Mouse (Mus musculus): ENCODE results near the gene Trim10.
"Not testable (repeated sequence)": the region's sequence is repeated elsewhere in the genome, so short reads cannot be mapped to it uniquely, and the experiment has no call there.

Gene Trim10

DNA sequence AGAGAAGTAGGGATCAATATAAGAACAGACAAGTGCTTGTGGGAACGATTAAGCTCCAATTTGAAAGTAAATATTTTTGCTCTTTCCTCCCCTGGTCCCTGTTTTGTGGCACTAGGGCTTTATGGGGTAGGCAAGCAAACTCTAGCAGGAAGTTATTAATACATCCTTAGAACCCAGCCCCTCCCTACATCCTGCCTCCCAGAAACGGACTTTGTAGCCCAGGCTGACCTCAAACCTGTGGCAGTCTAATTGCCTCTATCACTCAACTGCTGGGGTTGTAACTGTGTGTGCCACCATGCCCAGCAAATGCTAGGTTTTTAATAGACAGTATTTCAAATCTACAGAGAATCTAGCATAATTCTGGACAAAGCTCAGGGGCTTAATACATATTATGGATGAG, 7.7 kb upstream of the Trim10 start:
- DNase-seq = no peak

DNA sequence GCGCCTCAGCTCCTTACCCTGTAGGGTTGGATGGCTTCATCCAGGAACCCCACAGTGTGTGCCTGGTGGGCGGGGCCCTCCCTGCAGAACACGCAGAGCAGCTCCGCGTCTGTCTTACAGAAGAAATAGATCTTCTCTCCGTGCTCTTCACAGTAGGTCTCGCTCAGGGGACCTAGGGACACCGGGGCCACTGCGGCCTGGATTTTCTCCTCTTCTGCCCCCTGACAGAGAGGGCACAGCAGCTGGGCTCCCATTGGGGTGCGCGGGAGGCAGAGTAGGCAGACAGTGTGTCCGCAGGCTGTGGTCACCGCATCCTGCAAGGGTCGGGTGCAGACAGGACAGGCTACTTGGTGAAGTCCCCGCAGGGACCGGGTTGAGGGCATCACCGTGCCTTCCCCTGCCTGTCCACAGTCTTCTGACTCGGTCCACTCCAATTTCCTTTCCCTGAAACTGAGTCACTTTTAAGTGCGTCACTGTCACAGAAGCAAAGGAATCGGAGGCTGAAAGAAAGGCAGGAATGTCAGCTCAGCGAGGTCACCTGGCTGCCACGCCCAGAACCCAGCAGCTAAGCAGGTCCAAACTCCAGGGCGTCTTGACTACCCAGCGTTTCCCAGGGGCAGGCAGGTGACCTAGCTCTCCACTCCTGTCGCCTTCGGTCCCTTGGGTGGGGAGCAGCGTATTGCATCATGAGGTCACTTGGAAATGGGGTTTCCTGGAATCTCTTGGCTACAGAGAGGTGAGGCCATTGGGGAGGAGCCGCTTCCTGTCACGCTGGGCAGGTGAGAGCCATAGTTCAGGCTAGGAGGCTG, 2.5 kb upstream of the Trim10 start, which contains the start of gene Trim15:
Gene Trim15 (minus strand): TSS at position 492 of the 809 bp plus-strand sequence.
- DNase-seq = peak; percentile 25

DNA sequence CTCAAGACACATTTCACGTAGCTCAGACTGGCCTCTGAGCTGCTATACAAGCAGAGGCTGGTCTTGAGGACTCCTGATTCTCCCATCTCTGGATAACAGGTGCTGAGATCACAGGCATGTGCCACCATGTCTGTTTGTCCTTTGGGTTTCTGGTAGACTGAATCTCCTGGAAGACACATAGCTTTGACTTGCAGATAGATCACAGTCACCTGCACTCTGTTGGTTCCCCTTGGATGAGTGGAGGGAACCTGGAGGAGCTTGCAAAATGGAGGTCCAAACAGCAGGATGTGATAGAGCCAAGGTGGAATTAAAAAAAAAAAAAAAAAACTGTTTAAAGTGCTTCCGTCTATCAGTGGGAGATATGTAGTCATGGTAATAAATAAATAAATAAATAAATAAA, 538 bp upstream of the Trim10 start:
- DNase-seq = no peak

DNA sequence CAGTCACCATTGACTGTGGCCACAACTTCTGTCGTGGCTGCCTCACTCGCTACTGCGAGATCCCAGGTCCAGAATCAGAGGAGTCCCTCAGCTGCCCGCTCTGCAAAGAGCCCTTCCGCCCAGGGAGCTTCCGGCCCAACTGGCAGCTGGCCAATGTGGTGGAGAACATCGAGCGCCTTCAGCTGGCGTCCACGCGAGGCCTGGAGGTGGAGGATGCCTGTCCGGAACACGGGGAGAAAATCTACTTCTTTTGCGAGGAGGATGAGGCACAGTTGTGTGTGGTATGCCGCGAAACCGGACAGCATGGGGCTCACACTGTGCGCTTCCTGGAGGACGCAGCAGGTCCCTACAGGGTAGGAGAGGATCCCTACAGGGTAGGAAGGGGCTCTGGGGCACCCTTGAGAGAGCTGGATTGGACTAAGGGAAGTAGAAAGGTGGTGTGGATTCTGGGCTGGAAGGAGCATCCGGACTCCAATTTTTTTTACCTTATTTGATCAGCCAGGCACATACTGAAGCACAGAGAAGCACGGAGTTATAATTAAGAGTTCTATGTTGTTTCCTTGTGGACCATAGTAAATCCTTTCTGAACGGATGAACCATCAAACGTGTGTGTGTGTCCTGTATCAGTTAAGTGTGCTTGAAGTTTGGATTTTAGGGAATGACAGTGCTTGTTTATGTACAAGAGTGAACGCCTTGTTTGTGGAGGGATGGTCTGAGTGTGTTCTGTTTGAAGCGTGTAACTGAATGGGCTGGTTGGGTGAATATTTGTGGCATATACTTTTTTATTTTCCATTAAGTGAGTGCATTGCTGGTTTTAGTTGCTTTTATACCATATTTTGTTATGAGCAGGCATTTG, 809 bp downstream of the Trim10 start:
- peak; percentile 31 for DNase-seq

DNA sequence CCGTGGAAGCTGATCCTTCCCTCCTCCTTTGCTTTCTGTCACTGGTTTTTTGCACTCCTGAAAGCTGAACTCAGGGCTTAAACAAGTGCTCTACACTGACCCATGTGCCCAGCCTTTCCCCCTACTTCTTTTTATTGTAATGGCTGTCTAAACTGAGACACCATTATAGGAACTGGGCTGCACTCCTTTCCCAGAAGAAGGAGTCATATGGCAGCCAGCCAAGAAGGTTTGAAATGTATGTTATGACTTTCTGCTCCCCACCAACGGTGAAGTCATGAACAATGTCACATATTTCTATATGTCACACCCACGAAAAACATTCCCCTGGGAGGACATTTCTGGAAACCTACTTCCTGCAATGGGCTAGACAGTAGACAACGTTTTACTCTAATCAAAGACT, 5.3 kb downstream of the Trim10 start:
- no peak for DNase-seq

DNA sequence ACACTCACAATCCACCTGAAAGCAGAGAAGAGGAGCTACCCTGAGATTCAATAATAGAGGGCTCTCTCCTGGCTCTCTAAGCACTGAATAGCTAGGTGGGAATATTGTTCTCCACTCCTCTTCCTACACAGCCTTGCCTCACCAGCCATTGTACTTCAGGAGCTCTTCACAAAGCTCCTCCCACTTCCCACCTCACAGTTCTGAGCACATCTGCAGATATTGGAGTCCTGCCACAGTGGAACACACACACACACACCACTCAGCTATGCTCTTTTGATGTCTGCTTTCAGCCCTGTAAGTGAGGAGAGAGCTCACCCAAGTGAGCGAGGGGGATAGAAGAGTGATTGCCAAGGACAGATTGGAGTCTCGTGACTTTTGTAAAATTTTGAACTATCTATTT, 14.0 kb downstream of the Trim10 start:
- DNase-seq = no peak

DNA sequence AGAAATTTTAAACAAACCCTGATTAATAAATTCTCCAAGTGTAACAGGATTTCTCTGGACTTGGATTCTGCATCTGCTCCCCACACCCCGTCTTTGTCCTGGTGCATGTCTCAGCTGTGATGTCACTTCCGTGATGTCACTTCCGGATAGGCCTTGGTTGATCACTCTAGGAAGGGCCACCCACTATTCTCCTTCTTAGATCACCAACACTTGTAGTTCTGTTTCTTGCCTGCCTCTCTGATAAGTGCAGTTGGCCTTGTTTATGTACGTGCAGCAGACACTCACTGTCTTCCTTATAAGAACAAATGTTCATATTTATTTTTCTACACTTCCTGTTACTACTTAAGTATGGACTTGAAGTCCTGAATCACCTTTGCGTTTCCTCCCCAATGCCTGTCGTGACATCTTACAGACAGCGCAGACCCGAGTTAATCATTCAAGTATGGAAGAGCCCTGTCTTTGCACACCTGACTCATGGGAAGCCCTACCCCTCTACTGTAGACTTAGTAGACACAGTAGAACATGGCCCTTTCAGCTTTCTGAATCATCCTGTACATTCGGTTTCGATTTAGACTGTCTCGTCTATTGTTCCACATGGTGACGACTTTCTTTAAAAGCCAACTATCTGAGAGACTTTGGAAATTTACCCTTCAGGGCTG, 15.9 kb downstream of the Trim10 start:
- no peak for DNase-seq

DNA sequence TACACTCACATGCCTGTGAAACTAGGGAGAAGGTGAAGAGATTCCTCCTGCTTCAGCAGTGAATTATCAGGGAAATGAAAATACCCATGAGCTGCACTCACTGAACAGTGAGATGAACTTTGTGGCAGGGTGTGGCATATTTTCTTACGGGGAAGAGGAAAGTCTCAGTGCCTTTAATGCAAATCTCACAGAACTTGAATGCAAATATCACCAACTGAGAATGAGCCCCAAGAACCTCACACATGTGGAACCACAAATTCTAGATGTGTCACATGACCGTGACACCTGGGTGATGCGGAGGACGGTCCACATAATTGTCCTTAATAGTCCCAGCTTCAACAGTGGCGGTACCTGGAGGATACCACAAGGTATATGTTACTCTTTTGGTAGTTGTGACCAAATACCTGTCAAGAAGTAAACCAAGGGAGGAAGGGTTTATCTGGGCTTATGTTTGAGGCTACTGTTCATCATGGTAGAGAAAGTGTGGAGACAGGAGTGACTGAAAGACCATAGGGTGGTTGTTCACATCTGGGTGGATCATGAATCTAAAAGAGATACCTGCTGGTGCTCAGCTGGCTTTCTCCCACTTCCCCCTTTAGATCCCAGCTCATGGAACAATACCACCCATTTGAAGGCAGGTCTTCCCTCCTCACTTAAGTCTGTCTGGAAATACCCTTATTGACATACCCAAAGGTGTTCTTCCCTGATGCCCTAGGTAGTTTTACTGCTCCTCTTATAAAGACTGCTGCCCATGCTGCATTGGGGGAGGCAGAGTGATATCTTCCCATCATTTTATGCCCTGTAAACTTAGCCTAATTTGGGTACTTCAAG, 20.9 kb downstream of the Trim10 start, which contains the start of gene Trim40:
Gene Trim40 (minus strand): TSS at position 51 of the 831 bp plus-strand sequence.
- DNase-seq = no peak

DNA sequence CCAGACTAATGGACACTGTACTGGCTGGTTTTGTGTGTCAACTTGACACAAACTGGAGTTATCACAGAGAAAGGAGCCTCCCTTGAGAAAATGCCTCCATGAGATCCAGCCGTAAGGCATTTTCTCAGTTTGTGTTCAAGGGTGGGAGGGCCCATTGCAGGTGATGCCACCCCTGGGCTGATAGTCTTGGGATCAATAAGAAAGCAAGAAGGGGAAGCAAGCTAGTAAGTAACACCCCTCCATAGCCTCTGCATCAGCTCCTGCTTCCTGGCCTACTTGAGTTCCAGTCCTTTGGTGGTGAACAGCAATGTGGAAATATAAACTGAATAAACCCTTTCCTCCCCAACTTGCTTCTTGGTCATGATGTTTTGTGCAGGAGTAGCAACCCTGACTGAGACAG, 22.1 kb downstream of the Trim10 start:
- not testable (repeated sequence) for DNase-seq

DNA sequence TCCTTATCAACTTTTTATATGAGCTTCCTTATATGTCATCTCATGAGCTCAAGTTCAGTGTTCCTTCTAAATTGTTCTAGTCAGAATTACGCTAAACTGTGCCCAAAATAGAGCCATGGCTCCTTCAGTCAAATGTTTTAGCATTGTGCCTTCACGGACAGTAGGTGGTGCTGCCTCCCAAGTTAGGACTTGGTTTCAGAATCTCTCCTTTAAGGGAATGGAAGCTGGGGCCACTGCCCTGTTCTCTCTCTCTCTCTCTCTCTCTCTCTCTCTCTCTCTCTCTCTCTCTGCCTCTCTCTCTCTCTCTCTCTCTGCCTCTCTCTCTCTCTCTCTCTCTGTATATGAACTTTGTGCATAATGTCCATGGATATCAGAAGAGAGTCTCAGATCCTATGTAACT, 23.0 kb downstream of the Trim10 start:
- peak; percentile 34 for DNase-seq

DNA sequence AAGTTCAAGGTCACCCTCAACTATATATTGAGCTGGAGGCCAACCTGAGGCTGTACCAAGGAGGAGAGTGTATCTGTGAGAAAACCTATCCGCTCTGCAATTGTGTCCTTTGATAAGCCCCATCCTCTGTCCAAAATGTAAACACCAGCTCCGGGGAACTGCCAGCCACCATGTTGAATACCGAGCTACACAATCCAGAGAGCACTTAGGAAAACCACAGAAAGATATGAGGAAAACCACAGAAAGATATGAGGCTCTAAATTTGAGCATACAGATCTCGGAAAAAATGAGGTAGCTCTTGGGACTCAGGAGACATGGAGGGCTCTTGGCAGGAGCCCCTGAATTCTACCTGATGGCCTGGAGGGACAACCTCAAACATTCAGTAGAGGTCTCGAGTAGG, 24.0 kb downstream of the Trim10 start:
- DNase-seq = no peak

DNA sequence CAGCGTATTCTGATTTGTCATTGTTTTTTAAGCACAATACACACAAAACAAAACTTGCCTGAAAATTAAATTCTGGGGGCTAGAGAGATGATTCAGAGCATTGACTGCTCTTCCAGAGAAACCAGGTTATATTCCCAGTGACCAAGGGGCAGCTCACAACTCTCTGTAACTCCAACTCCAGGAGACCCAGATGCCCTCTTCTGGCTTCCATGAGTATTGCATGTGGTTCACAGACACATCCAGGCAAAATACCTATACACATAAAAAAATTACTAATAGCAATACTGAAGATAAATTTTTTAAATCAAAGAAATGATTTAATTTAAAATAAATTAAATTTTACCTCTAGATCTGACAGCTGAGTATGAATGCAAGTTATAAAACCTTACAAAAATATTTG, 27.2 kb downstream of the Trim10 start:
- peak; percentile 54 for DNase-seq

DNA sequence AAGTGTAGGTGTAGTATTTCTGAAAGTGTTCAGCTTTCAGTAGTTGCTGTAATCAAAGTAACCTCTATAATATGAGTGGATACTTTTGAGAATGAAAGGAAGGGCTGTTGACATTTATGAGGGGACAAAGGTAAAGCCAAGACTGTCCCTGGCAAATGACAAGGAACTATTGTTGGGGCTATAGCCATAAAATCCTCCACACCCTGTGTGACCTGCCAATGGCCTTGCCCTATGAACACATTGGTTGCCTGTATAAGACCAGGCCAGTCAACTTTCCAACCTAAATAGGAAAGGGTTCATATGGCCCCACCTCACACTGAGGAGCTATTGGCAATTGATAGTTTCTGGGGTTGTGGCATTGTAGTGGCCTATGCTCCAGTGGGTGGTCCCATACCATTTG, 27.7 kb downstream of the Trim10 start:
- DNase-seq = no peak

DNA sequence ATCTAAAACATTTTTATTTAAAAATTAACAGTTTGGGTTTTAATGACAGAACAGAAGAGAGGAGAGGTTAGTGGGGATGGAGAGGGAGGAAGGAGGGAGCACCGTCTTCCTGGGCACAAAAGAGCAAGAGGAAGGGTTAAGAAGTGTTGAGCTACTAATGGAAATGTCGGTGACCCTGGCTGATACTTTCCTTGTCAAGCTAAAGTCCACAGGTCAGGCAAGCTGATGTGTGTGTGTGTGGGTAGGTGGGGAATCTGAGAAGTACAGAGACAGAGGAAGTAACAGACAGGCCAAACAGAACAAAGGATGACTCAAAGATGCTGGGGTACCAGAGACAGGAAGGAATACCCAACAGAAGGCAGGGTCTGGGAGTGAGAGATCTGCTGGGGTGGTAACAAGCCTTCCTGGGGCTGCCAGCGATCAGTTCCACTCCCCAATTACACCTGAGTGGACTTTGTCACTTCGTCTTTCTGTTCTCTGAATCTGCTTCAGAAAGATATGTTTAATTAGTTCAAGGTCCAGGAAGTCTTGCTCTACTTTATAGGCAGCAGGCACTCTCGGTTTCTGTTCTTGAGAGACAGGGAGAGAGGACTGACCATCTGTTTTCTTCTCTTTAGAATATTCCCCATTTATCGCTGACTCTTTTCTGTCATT, 28.3 kb downstream of the Trim10 start, which contains the start of gene Trim31:
Gene Trim31 (plus strand): TSS at position 567 of the 654 bp plus-strand sequence.
- DNase-seq = no peak

DNA sequence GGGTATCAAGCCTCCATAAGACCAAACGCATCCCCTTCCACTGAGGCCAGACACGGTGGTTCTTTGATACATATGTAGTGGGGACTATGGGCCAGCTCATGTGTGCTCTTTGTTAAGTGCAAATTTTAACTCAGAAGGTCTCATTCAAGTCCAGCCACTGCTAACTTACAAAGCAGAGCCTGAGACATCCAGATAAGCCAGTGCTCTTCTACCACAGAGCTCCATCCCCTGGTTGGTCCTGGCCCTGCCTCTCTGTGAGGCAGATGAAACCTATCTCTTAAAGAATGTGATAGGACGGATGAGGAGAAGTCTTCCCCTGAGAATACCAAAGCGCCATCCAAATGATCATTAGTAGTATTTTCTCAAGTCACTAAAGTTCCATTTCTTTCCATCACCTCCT, 30.0 kb downstream of the Trim10 start:
- no peak for DNase-seq

DNA sequence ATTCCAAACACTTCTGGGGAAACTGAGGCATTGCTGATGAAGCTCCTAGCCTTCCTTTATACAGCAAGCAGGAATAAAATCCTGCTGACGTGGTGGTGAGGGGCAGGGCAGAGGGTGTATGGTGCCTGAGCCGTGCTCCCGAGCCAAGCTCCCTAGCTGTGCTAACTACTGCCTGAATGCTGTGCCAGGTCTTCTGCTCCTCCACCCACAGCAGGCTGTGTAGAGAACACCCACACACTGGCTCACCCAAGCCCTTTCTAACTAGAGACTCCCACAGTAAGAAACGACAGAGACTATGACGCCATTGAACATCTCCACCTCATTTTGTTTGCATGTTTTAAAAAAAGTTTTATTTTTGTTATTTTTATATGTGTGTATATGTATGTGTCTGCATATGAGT, 30.6 kb downstream of the Trim10 start:
- no peak for DNase-seq

DNA sequence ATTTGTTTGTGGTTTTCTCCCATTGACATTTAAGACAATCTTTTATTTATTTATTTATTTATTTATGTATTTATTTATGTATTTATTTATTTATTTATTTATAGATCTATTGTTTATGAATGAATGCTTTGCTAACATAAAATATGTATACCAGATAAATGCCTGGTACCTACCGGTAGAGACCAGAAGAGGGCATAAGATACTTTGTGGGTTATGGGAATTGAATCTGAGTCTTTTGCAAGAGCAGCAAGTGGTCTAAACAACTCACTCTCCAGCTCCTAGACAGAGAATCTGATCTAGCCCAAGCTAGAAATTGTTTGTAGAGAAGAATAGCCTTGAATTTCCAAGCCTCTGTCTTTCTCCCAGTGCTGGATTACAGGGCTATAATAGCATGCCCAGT, 31.3 kb downstream of the Trim10 start:
- peak; percentile 5 for DNase-seq

DNA sequence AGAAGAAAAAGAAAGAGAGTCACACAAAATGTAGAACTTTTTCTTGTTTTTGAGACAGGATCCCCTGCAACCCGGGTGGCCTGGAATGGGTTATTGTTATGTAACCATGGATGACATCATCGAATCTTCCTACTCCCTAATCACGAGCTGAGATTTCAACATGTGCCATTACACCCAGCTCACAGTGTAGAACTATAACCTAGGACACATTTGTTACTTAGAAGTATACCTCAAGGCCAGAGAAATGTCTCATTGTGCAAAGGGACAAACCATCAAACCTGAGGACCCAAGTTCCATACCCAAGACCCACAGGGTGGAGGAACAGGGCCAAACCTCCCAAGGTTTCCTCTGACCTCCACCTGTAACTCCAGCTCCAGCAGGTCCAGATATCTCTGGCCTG, 34.3 kb downstream of the Trim10 start:
- no peak for DNase-seq

DNA sequence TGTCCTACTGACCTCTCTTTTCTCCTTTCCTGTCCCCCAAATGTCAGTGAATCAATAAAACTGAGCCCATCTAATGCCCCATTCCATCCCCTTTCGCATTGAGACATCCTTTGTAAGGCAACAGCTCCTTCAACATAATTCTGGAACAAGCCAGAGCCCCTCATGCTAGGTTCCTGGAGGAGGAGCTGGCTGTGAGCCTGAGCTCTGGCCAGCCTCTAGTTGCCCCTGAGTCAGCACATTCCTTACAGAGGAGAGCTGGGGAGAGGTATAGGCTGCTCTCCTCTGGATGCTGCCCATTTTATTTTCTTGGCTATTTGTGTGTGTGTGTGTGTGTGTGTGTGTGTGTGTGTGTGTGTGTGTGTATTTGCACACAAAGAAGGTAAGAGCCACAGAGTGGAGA, 38.9 kb downstream of the Trim10 start:
- no peak for DNase-seq

DNA sequence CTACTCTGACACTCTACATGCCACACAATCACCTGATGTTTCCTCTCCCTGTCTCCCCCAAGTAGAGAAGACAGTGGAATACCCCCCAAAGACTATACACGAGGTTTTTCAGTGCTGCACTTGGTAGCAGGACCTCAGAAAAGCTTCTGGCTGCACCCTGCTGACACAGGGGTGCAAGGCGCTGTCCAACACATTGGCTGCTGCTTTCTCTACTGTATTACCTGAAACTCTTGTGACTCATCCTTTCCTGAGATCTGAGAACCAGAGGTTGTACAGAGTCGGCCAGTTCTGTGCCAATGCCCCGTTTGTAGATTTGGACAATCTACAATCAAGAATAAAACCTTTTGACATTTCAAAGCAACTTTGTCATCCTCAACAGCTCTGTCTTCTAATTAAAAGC, 40.4 kb downstream of the Trim10 start:
- no peak for DNase-seq

DNA sequence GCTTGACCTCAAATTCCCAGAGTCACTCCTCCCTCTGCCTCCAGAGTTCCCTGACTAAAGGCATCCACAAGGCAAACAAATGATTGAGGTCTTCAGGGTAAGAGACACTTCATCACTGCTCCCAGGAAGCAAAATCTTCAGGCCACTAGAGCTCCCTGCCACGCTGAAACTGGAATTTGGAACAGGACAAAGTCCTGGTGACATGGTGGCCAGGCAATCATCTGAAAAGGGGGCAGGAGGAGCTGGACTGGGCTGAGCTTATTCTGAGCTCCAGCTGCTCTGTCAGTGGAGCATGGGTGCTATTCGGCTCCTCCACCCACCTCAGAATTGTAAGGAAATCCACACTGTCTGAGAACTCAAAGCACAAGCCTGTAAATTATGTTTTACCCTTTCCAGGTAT, 42.7 kb downstream of the Trim10 start:
- no peak for DNase-seq

DNA sequence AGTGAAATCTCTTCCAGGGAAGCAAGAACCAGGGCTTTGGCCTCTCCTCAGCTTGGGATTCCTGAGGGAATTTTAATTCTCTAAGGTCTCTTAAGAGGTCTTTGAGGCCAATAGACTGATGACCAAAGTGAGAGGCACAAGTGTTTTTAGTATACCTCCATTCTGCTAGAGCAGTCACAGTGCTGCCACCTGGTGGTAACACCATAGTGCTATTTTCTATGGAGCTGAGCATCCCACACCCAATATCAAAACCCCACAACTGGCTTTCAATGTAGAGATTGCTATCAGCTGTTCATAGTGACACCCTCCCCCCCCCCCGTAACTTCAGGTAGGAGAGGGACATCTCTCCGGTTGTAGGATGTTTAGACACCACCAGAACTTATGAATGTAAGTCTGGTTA, 44.7 kb downstream of the Trim10 start:
- DNase-seq = peak; percentile 80
